In the genomic region with DNA sequence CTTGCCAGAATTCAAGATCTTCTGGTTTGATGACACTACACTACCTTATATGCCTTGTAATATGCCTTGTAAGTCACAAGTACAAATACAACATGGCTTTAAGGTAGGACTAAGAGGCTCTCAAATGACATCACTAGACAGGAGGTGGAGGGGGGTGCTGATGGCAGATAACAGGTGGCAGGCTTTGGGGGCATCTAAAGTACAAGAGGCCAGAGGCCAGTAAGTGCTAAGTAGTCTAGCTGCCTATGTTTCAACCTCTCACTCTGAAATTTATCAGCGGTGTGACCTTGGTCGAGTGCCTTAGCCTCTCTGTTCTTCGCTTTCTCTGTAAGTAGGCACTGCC, we compare ENCODE assay signal across 8 mouse cellular contexts. TPM values are rescaled to one million over a fixed set of nuclear protein-coding genes. Genes with fewer than 3 reads are reported as not detected.
DNase-seq lines count a peak whose midpoint lies in the region; ATAC-seq and TF ChIP-seq lines count a peak whose summit lies in the region.

No protein-coding gene starts in this region.

- TF ChIP-seq CTCF in spleen, adult 2 months (IDR thresholded peaks at IDR 0.05; ENCODE audit: extremely low read depth, insufficient read depth, insufficient read length, insufficient replicate concordance), result no peak
- no peak for TF ChIP-seq CTCF in intestine, postnatal 0 days (IDR thresholded peaks at IDR 0.05; ENCODE audit: low read depth)

- H3K4me2 ChIP-seq in intestine, postnatal 0 days (replicated peaks; ENCODE audit: low read depth), result peak overlapping the region; percentile 69
- H3K4me2 ChIP-seq in neural tube, embryonic 15.5 days, result peak overlapping the region; percentile 92

- H3K27ac ChIP-seq in spleen, adult 2 months (ENCODE audit: insufficient read depth, low read length), result no peak overlapping the region
- peak overlapping the region; percentile 96 for H3K27ac ChIP-seq in intestine, postnatal 0 days (ENCODE audit: low read depth, low read length)
- peak overlapping the region; percentile 86 for H3K27ac ChIP-seq in neural tube, embryonic 15.5 days (replicated peaks)

- H3K36me3 ChIP-seq in spleen, adult 2 months (ENCODE audit: control insufficient read depth, insufficient read depth, low read length), result peaks cover 2% of the 10 kb centered on the region; the same call in 1 of the 2 replicates
- no peaks in the 10 kb centered on the region for H3K36me3 ChIP-seq in intestine, postnatal 0 days (ENCODE audit: control insufficient read depth, insufficient read depth)
- H3K36me3 ChIP-seq in neural tube, embryonic 15.5 days, result no peaks in the 10 kb centered on the region

- ATAC-seq in intestine, postnatal 0 days, result no peak
- ATAC-seq in neural tube, embryonic 15.5 days (ENCODE audit: low FRiP score), result peak; percentile 1; the same call in 1 of the 2 replicates

- H3K9ac ChIP-seq in intestine, postnatal 0 days (ENCODE audit: low read depth, low read length), result peak overlapping the region; percentile 100
- H3K9ac ChIP-seq in neural tube, embryonic 15.5 days (replicated peaks), result peak overlapping the region; percentile 98

- peaks cover 5% of the 10 kb centered on the region; the same call in 1 of the 2 replicates for H3K4me1 ChIP-seq in spleen, adult 2 months (ENCODE audit: control insufficient read depth, insufficient read depth, insufficient read length)
- H3K4me1 ChIP-seq in intestine, postnatal 0 days (replicated peaks; ENCODE audit: control insufficient read depth, insufficient read depth, low read length), result peaks cover 10% of the 10 kb centered on the region; the same call in 1 of the 2 replicates
- peaks cover 34% of the 10 kb centered on the region for H3K4me1 ChIP-seq in neural tube, embryonic 15.5 days

- H3K9me3 ChIP-seq in intestine, postnatal 0 days (ENCODE audit: control insufficient read depth), result no peaks in the 10 kb centered on the region
- H3K9me3 ChIP-seq in neural tube, embryonic 15.5 days (replicated peaks), result no peaks in the 10 kb centered on the region

- WGBS in spleen, adult 2 months, result 3% methylated on average over 3 of the region's 3 CpGs
- WGBS in intestine, postnatal 0 days, result 1% methylated on average over 3 of the region's 3 CpGs
- 2% methylated on average over 3 of the region's 3 CpGs for WGBS in neural tube, embryonic 15.5 days

- H3K4me3 ChIP-seq in spleen, adult 2 months (ENCODE audit: extremely low read depth, insufficient read depth, insufficient read length), result peak overlapping the region; percentile 80
- peak overlapping the region; percentile 91 for H3K4me3 ChIP-seq in intestine, postnatal 0 days (ENCODE audit: low read depth, low read length)
- H3K4me3 ChIP-seq in neural tube, embryonic 15.5 days (replicated peaks), result peak overlapping the region; percentile 96

- peak; percentile 37 for DNase-seq in cerebellum, adult 9-10 months
- DNase-seq in cerebellum, adult 9-11 months, result no peak
- no peak for DNase-seq in spleen, adult 2 months (ENCODE audit: low read depth in 1 of 2, low spot score in 2 of 2)
- DNase-seq in spleen, adult 12 weeks (ENCODE audit: low spot score), result no peak
- DNase-seq in adrenal gland, postnatal 4 days (ENCODE audit: low spot score in 2 of 2), result no peak
- no peak for DNase-seq in retina, embryonic 14.5 days (ENCODE audit: low spot score)

- H3K27me3 ChIP-seq in spleen, adult 2 months (ENCODE audit: control insufficient read depth, insufficient read depth, low read length), result no peaks in the 10 kb centered on the region
- H3K27me3 ChIP-seq in intestine, postnatal 0 days (replicated peaks; ENCODE audit: control insufficient read depth, insufficient read depth, low read length), result no peaks in the 10 kb centered on the region
- H3K27me3 ChIP-seq in neural tube, embryonic 15.5 days (replicated peaks), result peaks cover 4% of the 10 kb centered on the region; the same call in 1 of the 2 replicates

- no peak for TF ChIP-seq POLR2A in spleen, adult 2 months (IDR thresholded peaks at IDR 0.05; ENCODE audit: low read depth, low read length)

RNA-seq across cellular contexts. Expression of gene Rab7, which starts 0.9 kb away (rescaled TPM):
- polyA plus RNA-seq in spleen, adult 2 months (2012; rRNA removed), result 76.4 TPM in 2 replicates
- polyA plus RNA-seq in intestine, postnatal 0 days (2015; fragmentation: Nextera tagmentation; extraction: Ambion mirVana), result 219 and 226 TPM in 2 replicates
- polyA plus RNA-seq in neural tube, embryonic 15.5 days (2015; fragmentation: Nextera tagmentation; extraction: Ambion mirVana), result 352 and 355 TPM in 2 replicates
- 100 to 1,000 TPM; 263 to 269 TPM for total RNA-seq in adrenal gland, postnatal 4 days (2021)

RNA-seq across cellular contexts. Expression of gene Rpn1, which starts 40.1 kb away (rescaled TPM):
- 85.9 and 94.1 TPM in 2 replicates for polyA plus RNA-seq in spleen, adult 2 months (2012; rRNA removed)
- 164 and 184 TPM in 2 replicates for polyA plus RNA-seq in intestine, postnatal 0 days (2015; fragmentation: Nextera tagmentation; extraction: Ambion mirVana)
- 294 and 318 TPM in 2 replicates for polyA plus RNA-seq in neural tube, embryonic 15.5 days (2015; fragmentation: Nextera tagmentation; extraction: Ambion mirVana)
- total RNA-seq in adrenal gland, postnatal 4 days (2021), result 100 to 1,000 TPM; 212 to 219 TPM
